Mouse (Mus musculus) cerebellum, adult 11 months (tissue): Measurements from ENCODE around the gene Abcc12.

ENCODE experiments used
- DNase-seq: peaks from one replicate; pipeline ENCODE4 v3.0.0; 2022

The Abcc12 gene

DNA sequence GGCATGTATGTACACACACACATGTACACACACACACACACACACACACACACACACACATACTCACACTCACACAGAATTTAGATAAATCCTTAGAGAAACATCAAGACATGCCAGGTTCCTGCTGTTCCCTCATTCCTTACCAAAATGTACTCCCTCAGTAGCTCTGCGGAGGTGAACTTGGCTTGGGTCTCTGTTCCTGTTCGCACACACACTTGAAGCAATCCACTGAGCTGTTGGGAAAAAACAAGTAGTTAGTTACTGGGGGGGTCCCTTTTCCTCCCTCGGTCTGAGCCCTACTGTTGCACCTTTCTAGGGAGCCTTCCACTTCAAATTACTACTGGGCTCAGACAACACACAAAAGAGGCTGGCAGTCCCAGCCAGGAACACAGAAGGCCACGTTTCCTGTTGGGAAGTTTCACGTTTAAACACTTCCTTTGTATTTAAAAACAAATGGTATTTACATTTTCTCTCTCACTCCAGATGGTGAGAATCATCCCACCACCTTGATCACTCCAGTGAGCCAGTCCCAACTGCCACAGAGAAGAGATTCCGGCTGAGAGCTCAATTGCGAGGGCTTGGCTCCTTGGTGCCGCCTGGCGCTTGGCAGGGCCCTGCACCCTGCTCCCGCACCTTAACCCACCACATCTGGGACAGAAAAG is 68.2 kb downstream of the Abcc12 start:
- DNase-seq = no peak

DNA sequence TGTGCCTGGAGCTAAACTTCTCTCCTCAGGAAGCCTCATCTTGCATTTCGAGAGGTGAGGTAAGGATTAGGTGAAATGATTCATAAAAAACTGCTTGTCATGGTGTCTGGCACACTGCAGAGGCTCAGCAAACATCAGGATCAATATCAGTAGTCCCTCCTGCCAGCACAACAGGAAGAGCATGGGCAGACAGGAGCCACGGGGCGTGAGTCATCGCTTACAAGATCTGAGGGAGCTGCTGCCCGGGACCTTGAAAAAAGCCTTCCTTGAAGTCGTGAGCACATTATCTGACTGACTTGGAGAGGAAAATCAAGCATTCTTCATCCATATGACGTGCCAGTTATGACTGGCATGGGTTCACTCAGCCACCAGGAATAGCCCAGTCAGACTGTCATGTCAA is 79.1 kb downstream of the Abcc12 start:
- DNase-seq = no peak

- DNase-seq = no peak
These were observed 85.4 kb downstream of the Abcc12 start for GRCm38 (mm10) chr8:86495056-86495455.

- DNase-seq = no peak
These were observed 86.6 kb downstream of the Abcc12 start for GRCm38 (mm10) chr8:86493841-86494240.

- no peak for DNase-seq
These were observed 95.1 kb downstream of the Abcc12 start for GRCm38 (mm10) chr8:86485411-86485810.

GRCm38 (mm10) chr8:86484244-86484643 is 96.2 kb downstream of the Abcc12 start:
- DNase-seq = no peak

- no peak for DNase-seq
These were observed 98.4 kb downstream of the Abcc12 start for GRCm38 (mm10) chr8:86482116-86482515.

DNA sequence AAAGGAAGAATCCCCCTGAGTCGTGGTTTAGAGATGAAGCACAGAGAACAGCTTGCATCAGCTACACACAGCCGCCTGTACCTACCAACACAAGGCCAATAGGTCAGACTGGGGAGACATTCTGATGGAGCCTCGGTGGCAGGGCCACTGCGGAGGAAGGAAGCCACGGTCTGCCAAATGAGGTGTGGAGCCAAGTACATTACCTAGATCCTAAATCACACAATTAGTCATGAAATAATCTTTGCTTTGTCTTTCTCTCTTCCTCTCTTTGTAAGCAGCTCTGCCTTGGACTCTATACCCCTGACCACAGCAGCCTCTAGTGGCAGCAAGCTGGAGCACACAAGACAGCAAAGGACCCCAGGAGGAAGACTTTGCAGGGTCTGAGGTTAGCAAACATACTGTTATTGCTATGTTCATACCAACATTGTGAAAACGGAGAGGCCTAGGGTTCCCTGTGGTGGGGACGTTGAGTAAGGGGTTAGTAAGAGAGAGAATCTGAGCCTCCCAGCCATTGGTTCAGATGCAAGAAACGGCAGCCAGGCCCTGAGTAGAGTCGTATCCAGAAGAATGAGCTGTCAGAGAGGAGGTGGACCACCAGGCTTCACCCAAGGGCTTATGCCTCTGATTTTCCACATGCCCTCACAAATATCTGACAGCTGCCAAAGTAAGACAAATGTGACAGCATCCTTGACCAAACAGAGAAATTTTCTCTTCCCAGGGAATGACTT is 104.6 kb downstream of the Abcc12 start:
- peak; percentile 58 for DNase-seq

- DNase-seq = no peak
These were observed 106.0 kb downstream of the Abcc12 start for GRCm38 (mm10) chr8:86474461-86474860.

DNA sequence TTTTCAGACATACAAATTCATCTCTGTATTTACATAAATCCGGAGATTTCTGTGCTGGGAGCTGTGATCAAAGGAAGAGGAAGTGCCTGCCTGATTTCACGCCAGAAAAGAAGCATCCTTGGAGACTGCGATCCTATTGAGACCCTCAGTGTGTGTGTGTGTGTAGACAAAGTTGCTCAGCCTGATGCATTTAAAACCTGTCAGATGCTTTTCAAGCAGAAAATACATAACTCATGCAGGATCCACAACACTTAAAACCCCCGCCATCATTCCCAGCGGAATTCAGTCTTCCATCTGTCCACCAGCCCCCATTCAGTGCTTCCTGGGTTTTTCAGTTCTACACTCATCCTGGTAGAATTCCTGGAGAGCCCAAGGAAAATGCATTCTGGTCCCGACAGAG is 107.4 kb downstream of the Abcc12 start:
- no peak for DNase-seq

DNA sequence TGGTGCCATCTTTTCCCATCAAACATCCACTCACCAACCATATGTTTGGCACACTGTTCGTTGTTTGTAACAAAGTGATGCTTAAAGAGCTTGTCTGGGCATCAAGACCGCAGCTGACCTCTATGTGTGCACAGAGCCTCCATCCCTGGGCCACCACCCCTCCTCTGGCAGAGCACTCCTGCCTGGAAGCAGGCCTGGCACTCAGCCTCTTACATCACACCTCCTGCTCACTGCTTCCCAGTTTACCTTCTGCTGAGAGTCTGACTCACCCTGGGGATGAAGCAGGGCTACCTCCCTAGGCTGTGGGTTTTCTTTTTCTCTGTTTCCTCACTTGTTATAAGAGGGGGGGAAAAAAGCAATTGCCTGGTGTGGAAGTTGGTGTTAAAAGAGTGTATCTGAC is 109.8 kb downstream of the Abcc12 start:
- peak; percentile 60 for DNase-seq

- DNase-seq = no peak
These were observed 117.3 kb downstream of the Abcc12 start for GRCm38 (mm10) chr8:86463215-86463614.

DNA sequence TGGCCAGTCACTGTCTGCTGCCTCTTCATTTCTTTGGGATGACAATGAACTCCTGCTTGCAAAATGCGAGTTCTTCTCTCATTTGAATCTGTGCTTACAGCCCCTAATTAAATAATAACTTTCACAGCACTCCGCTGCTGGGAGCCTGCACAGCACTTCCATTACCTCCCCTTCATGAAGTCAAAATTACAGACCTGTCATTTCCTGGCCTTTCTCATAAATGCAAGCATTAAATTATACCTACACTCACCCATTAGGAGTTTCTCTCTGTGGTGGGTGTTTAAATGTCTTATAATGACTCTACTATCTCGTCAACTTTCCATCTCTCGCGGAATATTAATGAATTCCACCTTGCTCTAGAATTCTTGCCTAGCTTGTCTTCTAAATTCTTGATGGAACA is 120.1 kb downstream of the Abcc12 start:
- no peak for DNase-seq

GRCm38 (mm10) chr8:86453697-86454480 is 126.6 kb downstream of the Abcc12 start:
- no peak for DNase-seq

DNA sequence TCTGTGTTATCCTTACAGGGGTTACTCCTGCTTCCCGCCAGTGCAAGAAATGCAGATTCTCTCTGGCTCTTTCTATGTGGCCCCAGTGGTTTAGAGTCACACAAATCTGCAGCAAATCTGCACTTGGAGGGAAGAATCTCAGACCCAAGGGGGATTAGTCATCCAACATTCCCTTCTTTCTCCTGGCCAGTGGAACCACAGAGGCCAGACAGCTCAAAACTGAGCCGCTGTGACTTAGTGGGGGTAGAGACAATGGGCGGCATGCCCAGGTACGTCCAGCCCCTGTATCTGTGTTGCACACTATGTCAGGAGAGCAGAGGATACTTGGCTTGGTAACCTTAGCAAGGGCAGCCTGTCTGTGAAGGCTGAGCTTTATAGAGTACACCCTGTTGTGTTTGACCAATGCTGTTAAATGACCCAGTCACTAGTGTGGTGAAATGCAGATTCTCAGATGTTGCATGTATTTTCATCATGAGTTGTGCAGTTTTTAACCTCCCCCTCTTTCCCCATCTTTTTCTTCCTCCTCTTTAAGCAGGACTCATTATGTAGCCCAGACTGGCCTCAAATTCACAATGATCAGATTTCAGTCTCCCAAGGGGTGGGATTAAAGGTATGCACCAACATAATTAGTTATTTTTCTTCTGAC is 130.5 kb downstream of the Abcc12 start:
- no peak for DNase-seq

DNA sequence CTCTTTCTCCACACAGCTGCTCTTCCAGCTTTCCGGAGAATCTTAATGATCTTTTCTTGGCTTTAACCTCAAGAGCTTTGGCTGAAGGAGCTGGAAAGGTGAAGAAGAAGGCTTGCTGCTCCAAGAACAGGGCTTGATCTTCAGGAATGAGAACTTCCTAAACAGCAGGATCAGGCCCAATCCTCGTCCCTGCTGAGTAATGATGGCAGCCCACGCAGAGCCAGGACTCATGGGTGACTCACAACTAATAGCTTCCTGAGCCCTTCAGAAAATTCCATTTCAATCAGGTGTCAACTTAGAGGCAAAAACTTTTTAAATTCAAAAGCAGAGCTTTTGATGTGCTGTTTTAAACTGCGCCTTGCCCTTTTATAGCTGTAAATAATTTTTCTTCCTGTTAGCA is 135.0 kb downstream of the Abcc12 start:
- no peak for DNase-seq

- no peak for DNase-seq
These were observed 136.7 kb downstream of the Abcc12 start for GRCm38 (mm10) chr8:86443744-86444143.

DNA sequence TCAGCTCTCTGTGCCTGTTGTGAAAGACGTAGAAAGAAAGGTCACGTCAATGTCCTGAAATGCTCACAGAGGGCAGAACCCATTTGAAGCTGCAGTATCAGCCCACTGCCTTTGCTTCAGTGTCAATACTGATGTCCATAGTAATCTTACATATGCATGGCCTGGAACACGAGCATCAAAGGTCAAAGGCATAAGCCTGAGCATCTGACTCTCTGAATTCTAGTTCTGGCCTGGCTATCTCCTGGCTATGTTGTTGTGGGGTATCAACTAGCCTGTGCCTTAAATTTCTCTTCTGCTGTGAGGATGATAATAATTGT is 141.5 kb downstream of the Abcc12 start:
- DNase-seq = no peak

GRCm38 (mm10) chr8:86438133-86438982 is 142.1 kb downstream of the Abcc12 start:
- no peak for DNase-seq

- DNase-seq = no peak
These were observed 143.1 kb downstream of the Abcc12 start for GRCm38 (mm10) chr8:86437418-86437817.
